Mouse (Mus musculus): ENCODE data around the gene Prss22. TPM values are rescaled to one million over a fixed set of nuclear protein-coding genes. Genes with fewer than 3 reads are reported as not detected.

Gene Prss22
- polyA plus RNA-seq (2017; shearing (Covaris generic)), result not detected

DNA sequence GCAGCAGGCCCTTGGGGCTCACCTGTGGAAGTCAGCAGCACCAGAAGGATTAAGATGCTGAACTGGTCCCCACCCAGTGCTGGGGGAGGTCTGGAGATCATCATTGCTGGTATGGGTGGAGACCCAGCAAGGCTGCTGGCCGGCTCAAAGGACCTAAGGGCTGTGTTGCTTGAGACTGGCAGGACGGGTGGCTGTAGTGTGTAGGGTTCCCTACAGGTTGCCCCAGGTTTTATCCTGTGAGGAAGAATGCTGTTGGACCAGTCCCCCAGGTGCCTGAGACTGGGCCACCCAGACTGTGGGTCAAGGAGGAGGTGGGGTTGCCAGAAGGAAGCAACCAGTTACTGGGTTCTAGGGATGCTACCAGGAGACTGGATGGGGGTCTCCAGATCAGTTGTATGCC is at the start of gene Prss22:
TSS of gene Prss22 (minus strand) at position 200 of the 400 bp plus-strand sequence.

DNA sequence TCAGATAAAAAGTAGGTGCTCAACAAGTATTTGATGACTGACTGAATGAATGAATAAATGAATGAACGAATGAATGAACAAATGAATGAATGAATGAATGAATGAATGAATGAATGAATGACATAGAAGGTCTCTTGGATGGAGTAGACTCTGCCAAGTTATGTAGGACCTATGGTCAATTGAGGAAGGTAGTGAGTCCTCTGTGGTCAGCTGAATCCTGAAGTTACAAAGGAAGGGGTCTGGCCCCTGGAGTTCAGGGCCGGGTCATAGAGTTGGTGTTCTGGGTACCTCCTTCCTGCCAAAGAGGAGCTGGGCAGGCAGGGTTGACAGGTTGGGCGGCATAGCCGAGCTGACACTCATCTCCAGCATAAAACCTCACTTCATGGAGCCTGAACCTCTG is 39.9 kb upstream of the Prss22 start, which contains the start of gene Prss27:
TSS of gene Prss27 (plus strand) at position 301 of the 400 bp plus-strand sequence.

DNA sequence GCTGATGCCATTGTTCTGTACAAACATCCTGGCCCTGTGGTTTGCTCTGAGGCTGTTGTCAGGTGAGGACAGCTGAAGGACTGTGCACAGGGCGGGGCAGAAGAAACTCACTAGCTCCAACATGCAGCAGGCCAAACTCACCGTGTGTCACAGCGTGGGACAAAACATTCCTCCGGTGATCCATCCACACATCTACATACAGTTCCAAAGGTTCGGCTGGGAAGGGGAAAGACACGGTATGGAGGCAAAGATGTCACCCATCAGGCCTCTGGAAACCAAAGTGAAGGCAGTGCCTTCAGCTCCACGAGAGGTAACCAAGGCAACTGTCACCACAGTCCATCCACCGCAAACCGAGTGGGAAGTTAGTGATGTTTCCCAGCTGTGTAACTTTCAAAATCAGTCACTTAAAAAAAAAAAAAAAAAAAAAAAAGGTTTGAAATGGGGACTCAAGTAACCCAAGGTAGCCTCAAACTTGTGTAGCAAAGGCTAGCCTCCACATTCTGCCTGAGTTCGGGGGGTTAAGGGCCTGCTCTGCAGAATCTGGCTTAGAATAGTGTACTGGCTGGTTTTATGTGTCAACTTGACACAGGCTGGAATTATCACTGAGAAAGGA is 17.5 kb downstream of the Prss22 start, which contains the start of gene Prss30:
TSS of gene Prss30 (minus strand) at position 270 of the 613 bp plus-strand sequence.

DNA sequence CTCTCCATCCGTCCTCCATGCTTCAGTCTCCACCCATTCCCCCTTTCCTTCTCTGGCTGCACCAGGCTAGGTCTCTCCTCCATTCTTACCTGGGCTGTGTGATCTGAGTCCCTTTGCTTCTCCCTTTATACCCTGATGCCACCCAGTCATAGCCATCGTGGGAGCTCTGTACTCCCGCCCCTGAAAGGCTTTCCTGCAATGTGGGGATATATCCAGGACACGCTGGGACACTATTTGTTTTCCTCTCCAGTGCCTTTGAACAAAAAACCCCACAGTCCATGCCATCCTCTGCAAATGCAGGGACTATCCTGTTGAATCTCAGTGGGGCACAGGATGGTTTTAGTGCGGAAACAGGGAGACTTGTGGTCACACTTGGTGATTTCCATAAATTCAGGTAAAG is 42.7 kb downstream of the Prss22 start, which contains the start of gene Sbpl:
TSS of gene Sbpl (minus strand) at position 101 of the 400 bp plus-strand sequence.

Other genes starting within 250 kb of the Prss22 start
- gene Flywch1, start 226.5 kb downstream of the Prss22 start, polyA plus RNA-seq (2017; shearing (Covaris generic)), result 34.0 TPM
- gene Flywch2, start 212.0 kb downstream of the Prss22 start, polyA plus RNA-seq (2017; shearing (Covaris generic)), result 4.5 TPM
- 568 TPM for gene Srrm2, start 207.6 kb downstream of the Prss22 start, polyA plus RNA-seq (2017; shearing (Covaris generic))
- gene Elob, start 169.0 kb downstream of the Prss22 start, polyA plus RNA-seq (2017; shearing (Covaris generic)), result 672 TPM
- gene Prss33, start 162.0 kb downstream of the Prss22 start, polyA plus RNA-seq (2017; shearing (Covaris generic)), result 0.39 TPM
- gene Prss32, start 154.2 kb downstream of the Prss22 start, polyA plus RNA-seq (2017; shearing (Covaris generic)), result not detected
- gene Prss41, start 153.9 kb downstream of the Prss22 start, polyA plus RNA-seq (2017; shearing (Covaris generic)), result 6.6 TPM
- not detected for gene Prss21, start 130.0 kb downstream of the Prss22 start, polyA plus RNA-seq (2017; shearing (Covaris generic))
- gene Dcpp1, start 117.2 kb downstream of the Prss22 start, polyA plus RNA-seq (2017; shearing (Covaris generic)), result not detected
- gene Dcpp2, start 117.2 kb downstream of the Prss22 start, polyA plus RNA-seq (2017; shearing (Covaris generic)), result not detected
- not detected for gene Dcpp3, start 80.6 kb downstream of the Prss22 start, polyA plus RNA-seq (2017; shearing (Covaris generic))
- gene Sbp, start 56.4 kb downstream of the Prss22 start, polyA plus RNA-seq (2017; shearing (Covaris generic)), result not detected
- not detected for gene Sbpl, start 42.8 kb downstream of the Prss22 start, polyA plus RNA-seq (2017; shearing (Covaris generic))
- 0.26 TPM for gene Prss30, start 17.5 kb downstream of the Prss22 start, polyA plus RNA-seq (2017; shearing (Covaris generic))
- 0.55 TPM for gene Prss27, start 40.0 kb upstream of the Prss22 start, polyA plus RNA-seq (2017; shearing (Covaris generic))
- 12.9 TPM for gene Kctd5, start 75.4 kb upstream of the Prss22 start, polyA plus RNA-seq (2017; shearing (Covaris generic))
- 57.8 TPM for gene Pdpk1, start 152.8 kb upstream of the Prss22 start, polyA plus RNA-seq (2017; shearing (Covaris generic))
- gene Amdhd2, start 165.7 kb upstream of the Prss22 start, polyA plus RNA-seq (2017; shearing (Covaris generic)), result 43.3 TPM
- gene Atp6v0c, start 171.6 kb upstream of the Prss22 start, polyA plus RNA-seq (2017; shearing (Covaris generic)), result 350 TPM
- 0.80 TPM for gene Tbc1d24, start 207.5 kb upstream of the Prss22 start, polyA plus RNA-seq (2017; shearing (Covaris generic))
- 0.06 TPM for gene Ntn3, start 211.4 kb upstream of the Prss22 start, polyA plus RNA-seq (2017; shearing (Covaris generic))
- 6.0 TPM for gene Tedc2, start 222.8 kb upstream of the Prss22 start, polyA plus RNA-seq (2017; shearing (Covaris generic))

Data from inflammation-experienced regulatory T-cells, adult 16 weeks (primary cell).